Mouse (Mus musculus): ENCODE results near the gene Pdzd11. TPM values are rescaled to one million over a fixed set of nuclear protein-coding genes. Genes with fewer than 3 reads are reported as not detected.

Gene Pdzd11
- polyA plus RNA-seq, 1 experiment from 2014 or later = 82.2 TPM

DNA sequence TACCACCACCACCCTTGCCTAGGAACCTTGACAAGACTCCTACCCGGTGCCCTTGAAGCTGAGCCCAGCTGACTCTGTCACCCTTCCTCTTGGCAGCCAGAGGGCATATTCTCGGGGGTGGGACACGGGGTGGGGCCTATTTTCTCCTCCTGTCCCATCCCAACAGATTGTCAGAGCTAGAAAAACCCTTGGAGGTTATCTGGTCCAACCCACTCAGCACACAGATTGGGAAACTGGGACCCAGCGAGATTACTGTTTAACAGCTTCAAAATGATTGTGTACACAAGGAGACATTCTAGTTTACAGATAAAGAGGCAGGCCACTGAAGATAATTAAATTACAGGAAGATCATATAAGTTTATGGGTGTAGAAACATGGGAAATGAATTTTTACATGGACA, 31.6 kb downstream of the Pdzd11 start, which contains the start of gene P2ry4:
Gene P2ry4, minus strand, starts transcription at position 79 of the 400 bp plus-strand sequence.
- 44% methylated on average over 4 of the region's 4 CpGs for WGBS
- Histone ChIP-seq H3K27me3 (replicated peaks; ENCODE audit: insufficient read depth, low read length) (no peaks in the 10 kb centered on the region), H3K36me3 (ENCODE audit: insufficient read depth, low read length) (no peaks in the 10 kb centered on the region), H3K4me1 (ENCODE audit: insufficient read depth, low read depth, low read length) (no peaks in the 10 kb centered on the region), H3K4me3 (ENCODE audit: low read depth, low read length) (no peak within 1 kb of the TSS), H3K9ac (replicated peaks; ENCODE audit: low read depth) (no peak within 1 kb of the TSS), H3K9me3 (ENCODE audit: low read length) (no peaks in the 10 kb centered on the region), H3K27ac (ENCODE audit: low read length) (no peak within 1 kb of the TSS), H3K4me2 (replicated peaks; ENCODE audit: low read depth, low read length) (no peak within 1 kb of the TSS)
- no peak for ATAC-seq
- TF ChIP-seq CTCF (IDR thresholded peaks at IDR 0.05) (no peak), EP300 (IDR thresholded peaks at IDR 0.05) (no peak)
- no peak for DNase-seq (ENCODE audit: low spot score)

Other genes with a start within 250 kb of the Pdzd11 start
- gene Otud6a, start 197.6 kb downstream of the Pdzd11 start, polyA plus RNA-seq (2015; fragmentation: Nextera tagmentation; extraction: Ambion mirVana) = not detected in 2 replicates
- gene Awat2, start 183.9 kb downstream of the Pdzd11 start, polyA plus RNA-seq (2015; fragmentation: Nextera tagmentation; extraction: Ambion mirVana) = 0.25 and 0.55 TPM in 2 replicates
- 35.5 and 37.6 TPM in 2 replicates for gene Igbp1, start 132.3 kb downstream of the Pdzd11 start, polyA plus RNA-seq (2015; fragmentation: Nextera tagmentation; extraction: Ambion mirVana)
- gene Dgat2l6, start 101.7 kb downstream of the Pdzd11 start, polyA plus RNA-seq (2015; fragmentation: Nextera tagmentation; extraction: Ambion mirVana) = not detected in 2 replicates
- 0.08 and 0.10 TPM in 2 replicates for gene Awat1, start 54.3 kb downstream of the Pdzd11 start, polyA plus RNA-seq (2015; fragmentation: Nextera tagmentation; extraction: Ambion mirVana)
- not detected in 2 replicates for gene P2ry4, start 31.7 kb downstream of the Pdzd11 start, polyA plus RNA-seq (2015; fragmentation: Nextera tagmentation; extraction: Ambion mirVana)
- not detected in 2 replicates for gene Arr3, start 21.1 kb downstream of the Pdzd11 start, polyA plus RNA-seq (2015; fragmentation: Nextera tagmentation; extraction: Ambion mirVana)
- 1.0 and 1.6 TPM in 2 replicates for gene Kif4, start 831 bp downstream of the Pdzd11 start, polyA plus RNA-seq (2015; fragmentation: Nextera tagmentation; extraction: Ambion mirVana)
- 23.2 and 42.0 TPM in 2 replicates for gene Gdpd2, start 103.3 kb upstream of the Pdzd11 start, polyA plus RNA-seq (2015; fragmentation: Nextera tagmentation; extraction: Ambion mirVana)
- gene Dlg3, start 141.2 kb upstream of the Pdzd11 start, polyA plus RNA-seq (2015; fragmentation: Nextera tagmentation; extraction: Ambion mirVana) = 1.8 TPM in 2 replicates

Data from lung, postnatal 0 days (tissue).